10 mouse cellular contexts compared by ENCODE assay signal in the genomic region with DNA sequence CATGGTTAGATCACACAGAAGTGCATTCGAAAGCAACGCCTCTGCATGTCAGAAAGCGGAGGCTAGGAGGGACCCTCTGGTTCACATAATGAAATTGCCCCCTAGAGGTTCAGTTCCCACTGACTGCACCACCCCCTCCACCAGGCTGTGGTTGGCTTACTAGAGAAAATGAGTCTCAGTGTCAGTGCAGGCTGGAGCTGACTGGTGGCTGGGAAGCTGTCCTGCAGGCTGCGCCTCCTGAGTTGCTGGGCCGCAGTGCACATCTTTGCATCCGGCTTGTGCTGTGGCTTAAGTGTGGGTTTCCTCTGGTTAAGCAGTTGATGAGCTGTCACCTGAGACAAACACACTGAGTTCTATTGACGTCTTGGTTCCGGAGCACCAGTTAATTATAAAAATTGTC.
DNase-seq lines count a peak whose midpoint lies in the region; ATAC-seq and TF ChIP-seq lines count a peak whose summit lies in the region.
"Had no signal": no experiment of that assay in that cellular context is flagged by ENCODE, and none has a peak within 500 bp of the region (broad histone marks: within the 10 kb centered on the region; RNA-seq: fewer than 3 reads in every experiment).

No protein-coding gene starts in this region.

- ATAC-seq in lung, postnatal 0 days = no peak
- peak; percentile 96 for ATAC-seq in granulocyte monocyte progenitor cell, adult 5-6 weeks (replicated peaks; ENCODE audit: poor library complexity, severe bottlenecking)
- ATAC-seq: Patski had no signal

- intact Hi-C loops in left cerebral cortex, postnatal 25 days (cut with DNase I) = no loop called here

- no peak overlapping the region for H3K9ac ChIP-seq in lung, postnatal 0 days (replicated peaks; ENCODE audit: low read depth)
- H3K9ac ChIP-seq: heart, embryonic 15.5 days had no signal

- H3K4me2 ChIP-seq in lung, postnatal 0 days (replicated peaks; ENCODE audit: low read depth, low read length) = no peak overlapping the region
- H3K4me2 ChIP-seq: heart, embryonic 15.5 days had no signal

- TF ChIP-seq EP300 in lung, postnatal 0 days (IDR thresholded peaks at IDR 0.05) = no peak

- no peak for DNase-seq in lung, postnatal 0 days (ENCODE audit: low spot score)
- DNase-seq in lung, adult 18-20 months = no peak
- peak; percentile 37 for DNase-seq in mesoderm, embryonic 11.5 days (ENCODE audit: low read depth, low spot score)
- peak; percentile 80 for DNase-seq in thymus, postnatal 25 days
- DNase-seq in heart, adult 9 months (ENCODE audit: low spot score in 2 of 2) = no peak
- DNase-seq in left cerebral cortex, postnatal 25 days (ENCODE audit: low spot score in 2 of 2) = no peak
- no peak for DNase-seq in adrenal gland, adult (ENCODE audit: inconsistent age in 2 of 2, low spot score in 1 of 2)

- 0 out of 2 replicates have a peak, but pooled peaks have one; percentile 11 for TF ChIP-seq CTCF in lung, postnatal 0 days (IDR thresholded peaks at IDR 0.05)

- no peaks in the 10 kb centered on the region for H3K27me3 ChIP-seq in lung, postnatal 0 days (replicated peaks; ENCODE audit: insufficient read depth, low read length)
- H3K27me3 ChIP-seq: heart, embryonic 15.5 days; Patski had no signal

- no peak overlapping the region for H3K4me3 ChIP-seq in lung, postnatal 0 days (ENCODE audit: low read depth, low read length)
- H3K4me3 ChIP-seq: heart, embryonic 15.5 days had no signal

- 69% methylated on average over 8 of the region's 8 CpGs for WGBS in lung, postnatal 0 days

- no peaks in the 10 kb centered on the region for H3K9me3 ChIP-seq in lung, postnatal 0 days (ENCODE audit: low read length)
- H3K9me3 ChIP-seq: heart, embryonic 15.5 days had no signal

- no peaks in the 10 kb centered on the region for H3K36me3 ChIP-seq in lung, postnatal 0 days (ENCODE audit: insufficient read depth, low read length)
- H3K36me3 ChIP-seq: heart, embryonic 15.5 days had no signal

- H3K27ac ChIP-seq in lung, postnatal 0 days (ENCODE audit: low read length) = no peak overlapping the region
- H3K27ac ChIP-seq: heart, embryonic 15.5 days had no signal

- H3K4me1 ChIP-seq in lung, postnatal 0 days (ENCODE audit: insufficient read depth, low read depth, low read length) = no peaks in the 10 kb centered on the region
- H3K4me1 ChIP-seq: heart, embryonic 15.5 days had no signal

Comparison
In these comparisons a context has a peak if more than half of its experiments do, and no peak if none do; other contexts are left out.
1. DNase-seq: peak in mesoderm, embryonic 11.5 days (single experiment) and thymus, postnatal 25 days (single experiment); none in lung, postnatal 0 days (single experiment), lung, adult 18-20 months (0 of 2), heart, adult 9 months (0 of 2), left cerebral cortex, postnatal 25 days (0 of 2) and adrenal gland, adult (0 of 2).